Mouse (Mus musculus): Measurements from ENCODE around the gene Plpp3.
"Not testable (repeated sequence)": the region's sequence is repeated elsewhere in the genome, so short reads cannot be mapped to it uniquely, and the experiment has no call there.

Plpp3 gene

DNA sequence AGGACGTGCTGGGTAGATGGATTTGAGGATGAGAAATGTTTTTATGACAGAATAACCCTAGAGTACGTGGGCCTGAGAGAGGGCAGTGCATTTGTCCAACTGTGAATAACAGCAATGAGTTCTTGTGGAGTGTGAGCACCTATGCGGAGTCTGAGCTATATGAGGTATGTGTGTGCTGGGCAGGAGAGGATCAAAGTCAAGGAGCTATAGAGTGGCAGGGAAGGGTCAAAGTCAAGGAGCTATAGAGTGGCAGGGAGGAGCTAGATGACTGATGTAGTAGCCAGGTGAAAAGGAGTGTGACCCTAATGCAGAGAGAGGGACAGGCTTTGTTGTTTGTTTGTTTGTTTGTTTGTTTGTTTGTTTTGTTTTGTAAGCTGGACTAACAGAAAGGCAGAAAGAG lies 98.0 kb downstream of the Plpp3 start:
- CTCF ChIA-PET = interaction anchor here (0.6 kb wide), 1 partner anchor 36 kb away, joined by 5 read pairs; no protein-coding TSS in a partner anchor

DNA sequence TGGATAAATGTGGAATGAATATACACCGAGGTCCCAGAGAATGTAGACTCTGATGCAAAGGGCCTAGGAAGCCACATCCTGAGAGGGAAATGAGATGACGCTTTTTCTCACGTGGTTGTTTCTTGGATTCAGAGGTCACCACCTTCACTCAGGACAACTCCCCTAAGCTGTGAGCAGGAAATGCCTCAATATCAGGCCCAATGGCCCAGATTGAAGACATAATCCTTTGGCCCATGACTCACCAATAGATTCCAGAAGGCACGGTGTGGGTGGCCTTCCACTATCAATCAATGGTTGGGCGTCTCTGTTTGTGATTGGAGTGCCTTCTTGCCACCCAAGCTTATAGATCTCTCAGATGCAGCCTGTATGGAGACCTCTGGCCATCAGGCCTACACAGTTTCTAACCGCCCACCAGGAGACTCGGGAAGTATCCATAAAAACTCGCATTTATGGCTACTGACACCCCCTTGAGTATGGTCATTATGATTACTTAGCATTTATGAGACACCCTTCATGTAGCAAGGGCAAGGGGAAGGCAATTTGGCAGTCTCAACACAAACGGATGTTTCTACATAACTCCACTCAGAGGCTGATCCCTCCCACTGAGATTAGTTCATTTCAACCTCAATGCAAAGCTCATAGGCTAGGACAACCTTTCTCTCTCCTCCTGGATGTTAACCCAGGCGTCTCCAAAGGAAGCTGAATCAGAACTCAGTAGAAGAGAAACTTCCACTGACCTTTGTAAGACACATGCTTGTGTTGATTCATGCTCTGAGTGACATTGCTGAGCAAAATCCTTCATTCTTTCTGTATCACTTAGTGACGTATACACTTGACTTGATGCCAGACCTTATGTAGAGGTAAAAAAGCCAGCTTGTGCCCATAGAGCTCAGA lies 100.8 kb downstream of the Plpp3 start:
- CTCF ChIA-PET = interaction anchor here (0.5 kb wide), 1 partner anchor 93 kb away, joined by 3 read pairs; no protein-coding TSS in a partner anchor

DNA sequence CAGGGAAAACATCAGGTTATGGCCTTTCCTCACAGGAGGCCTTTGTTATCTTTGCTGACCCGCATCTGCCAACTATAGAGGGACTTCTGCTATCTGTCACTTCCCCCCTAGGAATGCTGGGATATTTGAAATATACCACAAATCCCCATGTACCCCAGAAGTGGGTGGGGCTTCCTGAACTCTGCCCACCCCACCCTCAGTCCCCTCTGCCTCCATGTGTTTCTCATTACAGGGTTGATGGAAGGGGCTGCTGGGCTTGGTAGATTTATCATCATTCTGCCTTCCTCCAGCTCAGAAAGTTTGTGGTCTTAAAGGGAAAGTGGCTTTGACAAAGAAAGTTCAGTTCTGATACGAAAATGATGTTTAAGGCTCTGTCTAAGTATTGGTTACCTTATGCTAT lies 103.2 kb downstream of the Plpp3 start:
- CTCF ChIA-PET = no interaction called here

DNA sequence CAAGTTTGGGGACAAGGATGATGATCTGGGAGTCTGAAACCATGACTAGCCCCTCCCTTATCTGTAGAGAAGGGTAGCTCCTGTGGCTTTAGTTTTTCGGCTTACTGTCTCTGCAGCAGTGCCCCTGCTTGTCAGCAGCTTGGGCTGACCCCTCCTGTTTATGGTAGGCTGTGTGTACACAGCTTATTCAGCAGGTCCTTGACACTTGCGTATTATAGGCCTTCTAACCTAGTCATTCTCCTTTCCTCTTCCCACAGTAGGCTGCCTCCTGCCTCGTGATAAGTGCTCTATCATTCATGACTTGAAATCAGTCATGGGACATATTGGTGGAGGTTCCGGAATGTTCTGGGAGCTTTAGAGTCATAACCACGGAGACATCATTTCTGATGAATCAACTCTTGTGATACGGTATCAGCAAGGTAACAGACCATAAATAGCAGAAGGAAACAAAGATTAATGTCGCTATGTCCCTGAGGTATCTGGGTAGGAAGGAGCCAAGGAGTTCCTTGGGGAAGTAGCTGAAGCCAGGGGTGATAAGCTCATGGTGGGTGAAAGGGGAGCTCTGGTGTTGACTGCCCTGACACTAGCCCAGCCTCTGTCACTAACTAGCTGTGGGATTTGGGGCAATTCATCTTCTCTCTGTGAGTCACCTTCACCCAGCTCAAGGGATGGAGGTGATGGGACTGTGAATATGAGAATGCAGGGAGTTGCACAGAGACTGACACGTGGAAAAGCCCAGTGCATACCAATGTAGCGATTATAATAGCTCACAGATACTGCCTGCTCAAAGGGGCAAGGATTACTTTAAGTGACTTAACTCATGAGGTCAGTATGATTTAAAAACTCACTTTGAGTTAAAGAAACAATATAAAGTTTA lies 104.0 kb downstream of the Plpp3 start:
- CTCF ChIA-PET = no interaction called here

DNA sequence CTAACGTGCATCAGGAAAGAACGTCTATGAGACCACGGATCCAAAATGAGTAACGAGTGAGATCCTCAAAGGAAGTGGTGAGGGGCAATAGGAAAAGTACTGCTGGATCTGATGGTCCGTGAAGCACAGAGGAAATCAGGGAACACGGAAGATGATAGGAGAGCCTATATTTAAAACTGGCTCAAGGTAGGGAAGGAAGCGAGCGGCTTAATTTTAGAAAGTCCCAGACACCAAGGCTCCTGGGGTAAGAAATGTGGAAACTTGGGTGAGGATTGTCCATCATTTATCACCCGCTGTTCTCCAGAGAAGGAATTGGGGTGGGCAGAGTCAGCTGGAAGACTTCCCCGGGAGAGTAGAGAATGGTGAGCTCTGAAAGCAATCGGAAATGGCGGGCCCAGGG lies 105.2 kb downstream of the Plpp3 start:
- CTCF ChIA-PET = no interaction called here

DNA sequence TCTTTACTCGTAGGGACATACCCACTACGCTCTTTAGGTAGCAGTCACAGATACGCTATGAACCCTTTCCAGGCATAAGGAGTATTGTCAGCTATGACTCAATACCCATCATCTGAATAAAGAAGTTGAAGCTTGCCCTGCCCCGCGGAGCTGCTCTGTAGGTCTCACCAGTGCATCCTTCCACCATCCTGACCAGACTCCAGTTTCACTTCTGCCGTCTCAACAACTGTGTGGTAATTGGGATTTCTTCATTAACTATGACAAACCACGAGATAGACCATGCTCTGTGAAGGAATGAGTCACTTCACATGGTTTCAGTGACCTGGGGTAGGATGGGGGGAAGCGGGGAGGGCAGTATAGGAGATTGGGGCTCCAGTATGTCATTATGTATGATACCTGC lies 106.5 kb downstream of the Plpp3 start:
- CTCF ChIA-PET = interaction anchor here (0.5 kb wide), 1 partner anchor 107 kb away, joined by 4 read pairs; no protein-coding TSS in a partner anchor

DNA sequence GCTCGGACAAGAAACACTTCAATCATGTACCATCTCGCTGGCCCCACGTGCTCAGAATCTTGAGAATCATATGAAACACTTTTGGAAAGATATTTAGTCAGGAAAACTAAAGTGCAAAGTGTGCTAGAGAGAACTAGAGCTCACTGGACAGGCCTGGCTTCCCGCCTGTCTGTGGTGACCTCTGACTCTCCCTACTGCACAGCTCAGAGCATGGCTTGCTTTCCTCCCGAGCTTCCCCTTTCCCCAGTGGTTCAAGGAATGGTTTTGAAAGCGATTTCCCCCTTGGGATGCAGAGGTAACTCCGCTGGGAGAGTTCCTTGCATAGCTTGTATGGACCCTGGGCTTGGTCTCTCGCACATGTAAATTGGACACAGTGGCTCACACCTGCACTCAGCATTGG lies 107.9 kb downstream of the Plpp3 start:
- CTCF ChIA-PET = no interaction called here

DNA sequence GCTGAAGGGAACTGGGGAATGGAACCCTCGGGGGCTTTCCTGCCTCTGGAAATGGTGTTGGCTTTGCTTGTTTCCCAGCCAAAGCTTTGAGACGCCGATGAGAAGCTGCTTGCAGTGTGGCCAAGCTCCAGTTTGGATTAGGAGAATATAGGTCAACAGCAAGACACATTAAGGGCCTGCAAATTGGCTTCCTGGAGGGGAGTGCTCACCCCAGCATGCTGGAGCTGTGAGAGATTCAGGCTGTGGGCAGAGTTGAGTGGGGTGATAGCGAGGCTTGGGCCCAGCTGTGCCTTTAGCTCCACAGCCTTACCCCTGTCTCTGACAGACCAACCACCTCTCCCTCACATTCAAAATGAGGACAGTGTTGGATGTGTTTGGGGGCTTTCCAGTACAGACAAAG lies 108.5 kb downstream of the Plpp3 start:
- CTCF ChIA-PET = no interaction called here

DNA sequence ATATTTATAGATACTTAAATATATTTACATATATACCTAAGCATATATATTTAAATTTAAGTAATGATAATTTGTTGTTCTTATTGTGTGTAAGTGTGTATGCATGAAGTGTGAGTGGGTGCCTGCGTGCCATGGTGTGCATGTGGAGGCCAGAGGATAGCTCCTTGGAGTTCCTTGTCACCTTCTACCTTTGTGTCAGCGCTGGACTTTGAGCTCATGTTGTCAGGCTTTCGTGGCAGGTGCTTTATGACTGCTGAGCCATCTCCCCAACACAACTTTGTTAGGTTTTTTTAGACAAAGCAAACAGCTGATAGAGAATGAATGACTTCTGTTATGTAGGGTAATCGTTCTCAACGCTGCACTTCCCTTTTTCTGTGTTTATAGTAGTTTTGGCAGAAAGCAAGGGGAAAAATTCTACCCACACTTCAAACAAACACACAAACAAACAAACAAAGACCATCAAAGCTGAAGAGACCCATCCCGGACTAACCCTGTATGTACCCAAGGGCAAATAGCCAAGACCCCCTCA lies 111.1 kb downstream of the Plpp3 start:
- CTCF ChIA-PET = no interaction called here

DNA sequence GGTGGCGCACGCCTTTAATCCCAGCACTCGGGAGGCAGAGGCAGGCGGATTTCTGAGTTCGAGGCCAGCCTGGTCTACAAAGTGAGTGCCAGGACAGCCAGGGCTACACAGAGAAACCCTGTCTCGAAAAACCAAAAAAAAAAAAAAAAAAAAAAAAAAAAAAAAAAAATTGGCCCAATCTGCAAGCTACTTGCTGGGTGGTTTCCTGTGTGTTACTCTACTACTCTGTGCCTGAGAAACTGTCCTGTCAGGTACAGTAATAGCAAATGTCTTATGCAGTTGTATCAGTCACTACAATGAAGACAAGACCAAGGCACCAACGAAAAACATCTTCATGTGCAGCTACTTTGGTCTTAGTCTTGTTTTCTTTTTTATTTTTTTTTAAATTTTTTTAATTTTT lies 112.3 kb downstream of the Plpp3 start:
- CTCF ChIA-PET = not testable (repeated sequence)

DNA sequence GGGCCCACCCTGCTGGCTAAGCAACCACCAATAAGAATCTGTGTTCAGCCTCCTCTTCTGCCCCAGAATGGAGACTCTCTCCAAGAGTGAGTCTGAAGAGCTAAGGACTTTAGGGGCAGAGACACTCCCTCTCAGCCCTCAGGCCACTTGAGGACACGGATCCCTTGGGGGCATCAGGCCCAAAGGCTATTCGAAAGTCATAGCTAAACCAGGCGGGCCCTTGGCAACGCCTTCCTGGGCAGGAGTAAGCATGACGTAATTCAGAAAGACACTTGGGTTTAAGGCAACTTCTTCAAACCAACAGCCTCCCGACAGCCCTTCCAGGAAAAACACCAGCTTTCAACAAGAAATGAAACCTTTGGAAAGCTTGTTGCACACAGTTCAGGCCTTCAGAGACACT lies 114.0 kb downstream of the Plpp3 start:
- CTCF ChIA-PET = no interaction called here

DNA sequence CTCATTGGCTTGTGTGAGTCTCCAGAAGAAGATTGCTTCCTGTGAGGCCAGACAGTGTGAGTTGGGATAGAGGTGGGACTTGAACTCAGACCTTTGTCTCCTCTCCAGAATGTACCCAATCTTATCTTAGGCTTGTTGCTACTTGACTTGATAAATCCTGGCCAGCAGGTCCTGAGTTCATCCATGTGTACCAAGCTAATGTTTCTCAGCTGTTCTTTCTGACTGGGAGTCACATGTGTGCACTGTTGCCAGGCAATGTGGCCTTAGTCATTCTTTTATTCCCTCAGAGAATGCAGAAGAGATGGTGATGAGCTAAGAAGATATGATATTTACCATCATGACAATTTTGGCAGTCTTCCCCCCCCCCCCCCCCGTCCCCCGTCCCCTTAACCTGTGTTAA lies 115.9 kb downstream of the Plpp3 start:
- CTCF ChIA-PET = no interaction called here

DNA sequence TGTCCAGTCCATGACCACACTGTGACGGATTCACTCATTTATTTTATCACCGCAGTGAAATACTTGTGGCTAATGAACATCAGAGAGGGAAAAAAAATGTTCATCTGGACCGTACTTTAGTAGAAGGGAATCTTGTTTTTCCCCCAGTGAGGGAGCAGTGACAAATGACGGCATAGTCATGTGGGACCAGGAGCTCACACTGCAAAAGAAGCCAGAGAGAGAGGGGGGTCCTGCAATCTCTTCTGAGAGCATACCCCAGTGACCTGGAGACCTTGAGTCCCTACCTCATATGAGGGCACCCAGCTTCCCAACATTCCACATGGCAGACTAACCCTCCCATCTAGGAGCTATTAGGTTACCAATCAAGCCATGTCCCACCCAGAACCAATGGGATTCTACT lies 116.3 kb downstream of the Plpp3 start:
- CTCF ChIA-PET = interaction anchor here (1.0 kb wide), 1 partner anchor 9 kb away, joined by 10 read pairs; no protein-coding TSS in a partner anchor

DNA sequence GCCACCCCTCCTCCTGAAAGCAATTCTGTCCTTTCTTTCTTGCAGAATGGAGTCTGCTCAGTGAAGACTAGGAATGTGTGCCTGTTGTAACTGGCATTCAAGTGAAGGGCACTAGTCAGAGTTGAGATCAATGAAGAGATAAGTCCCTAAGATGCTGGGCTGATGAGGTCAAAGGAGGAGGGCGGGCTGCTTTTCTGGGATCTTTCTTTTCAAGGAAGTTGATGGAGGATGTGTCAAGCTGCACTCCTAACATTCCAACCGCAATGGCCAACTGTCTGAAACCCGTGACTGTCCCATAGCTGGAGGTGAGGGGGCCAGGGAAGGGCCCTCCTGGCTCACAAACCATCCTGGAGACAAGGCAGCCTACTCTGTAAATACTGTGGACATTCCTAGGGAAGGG lies 118.5 kb downstream of the Plpp3 start:
- CTCF ChIA-PET = no interaction called here

DNA sequence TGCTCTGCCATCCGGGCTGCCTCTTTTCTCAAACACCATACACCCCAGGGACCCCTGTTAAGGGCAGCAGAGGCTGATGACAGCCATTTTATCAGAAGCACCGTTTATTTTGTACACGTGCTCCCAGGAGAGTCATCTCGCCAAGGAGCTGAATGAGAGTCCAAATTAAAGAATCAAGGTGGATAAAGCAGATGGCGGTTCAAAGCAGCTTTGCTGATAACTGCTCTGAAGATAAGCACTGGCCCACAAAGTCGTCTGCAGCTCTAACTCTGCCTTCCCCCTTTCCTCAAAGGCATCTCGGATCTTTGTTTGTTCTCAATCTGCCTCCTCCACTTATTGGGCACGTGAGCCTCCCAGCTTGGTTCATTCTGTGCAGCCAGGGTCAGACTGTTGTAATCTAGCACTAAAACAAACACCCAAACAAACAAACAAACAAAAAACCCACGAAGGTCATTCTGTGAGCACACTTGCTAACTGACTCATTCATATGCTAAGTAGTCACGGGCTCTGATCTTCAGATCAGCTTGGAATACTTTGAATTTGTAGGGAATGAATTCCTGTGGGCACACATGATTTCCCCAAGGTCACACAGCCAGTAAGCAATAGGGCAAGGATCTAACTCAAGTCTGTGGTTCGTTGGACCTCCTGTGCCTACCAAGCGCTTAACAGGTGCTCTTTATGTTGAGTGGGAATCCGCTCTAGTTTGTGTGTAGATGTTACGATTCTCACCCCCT lies 119.1 kb downstream of the Plpp3 start:
- CTCF ChIA-PET = no interaction called here

DNA sequence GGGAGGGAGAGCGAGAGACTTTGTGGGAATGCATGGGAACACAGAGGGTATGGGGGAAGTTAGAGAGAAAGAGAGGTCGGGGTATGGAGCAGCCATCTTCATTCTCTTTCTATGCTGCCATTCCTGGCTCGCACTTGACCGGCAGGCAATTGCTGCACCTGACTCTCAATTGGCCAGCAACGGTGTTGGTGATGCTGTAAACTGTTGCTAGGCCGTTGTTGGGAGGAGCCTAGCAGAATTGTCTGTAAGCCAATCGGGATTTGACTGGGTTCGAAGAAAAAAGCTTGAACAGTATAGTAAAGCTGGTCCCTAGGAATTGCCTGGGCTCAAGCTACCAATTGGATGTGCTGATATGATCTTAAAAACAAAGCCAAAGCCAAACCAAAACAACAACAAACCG lies 121.0 kb downstream of the Plpp3 start:
- CTCF ChIA-PET = no interaction called here

DNA sequence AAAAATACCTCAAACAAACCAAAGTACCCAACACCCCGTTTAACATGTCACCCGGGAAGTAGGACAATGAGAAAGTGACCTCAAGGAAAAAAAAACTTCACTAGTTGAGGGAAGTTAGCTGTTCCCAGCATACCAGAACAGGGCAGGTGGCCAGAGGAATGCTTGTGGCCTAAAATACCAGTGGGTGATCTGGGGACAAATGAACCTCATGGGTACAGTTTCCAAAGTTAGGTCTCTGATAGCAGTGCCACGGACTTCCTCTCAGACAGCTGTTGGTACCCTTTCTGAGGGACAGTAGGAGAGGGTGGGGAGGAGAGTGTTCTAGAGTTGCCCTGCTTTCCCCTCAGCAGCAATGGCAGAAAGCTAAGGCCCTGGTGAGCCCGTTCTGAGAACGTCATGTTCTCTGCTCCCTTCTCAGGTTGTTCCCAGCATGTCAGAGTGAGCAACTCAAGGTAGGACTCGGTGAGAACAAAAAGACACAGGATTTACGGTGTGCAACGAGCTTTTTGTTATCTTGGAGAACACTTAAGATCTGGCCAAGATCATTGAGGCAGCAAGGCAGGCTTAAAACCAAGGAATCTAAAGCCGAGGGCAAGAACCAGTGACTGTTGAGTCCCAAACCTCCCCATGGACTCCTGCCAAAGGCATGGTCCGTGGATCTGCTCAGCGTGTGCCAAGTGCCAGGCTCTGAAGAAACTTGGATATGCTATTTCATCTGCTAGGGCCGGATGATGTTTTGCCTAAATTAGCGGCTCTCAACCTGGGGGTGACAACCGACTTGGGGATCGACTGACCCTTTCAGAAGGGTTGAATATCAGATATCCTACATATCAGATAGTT lies 121.6 kb downstream of the Plpp3 start:
- CTCF ChIA-PET = no interaction called here

DNA sequence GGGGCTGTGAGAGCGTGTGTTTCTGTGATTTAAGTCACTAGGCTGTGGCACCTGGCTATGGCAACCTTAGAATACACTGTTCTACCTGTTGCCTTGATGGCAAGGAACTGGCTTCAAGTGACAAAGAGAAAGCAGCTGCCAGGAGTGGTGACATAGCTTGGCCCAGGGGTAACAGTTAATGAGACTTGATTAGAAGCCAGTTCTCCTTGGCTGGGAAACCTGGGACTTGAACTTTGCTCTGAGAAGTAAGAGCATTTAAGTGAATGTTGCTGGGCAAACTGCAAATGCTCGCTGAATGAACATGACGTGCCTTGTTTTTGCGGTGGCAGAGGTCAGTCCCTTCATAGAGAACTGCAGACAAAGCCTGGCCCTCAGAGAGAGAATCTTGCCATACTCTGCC lies 122.7 kb downstream of the Plpp3 start:
- CTCF ChIA-PET = no interaction called here

DNA sequence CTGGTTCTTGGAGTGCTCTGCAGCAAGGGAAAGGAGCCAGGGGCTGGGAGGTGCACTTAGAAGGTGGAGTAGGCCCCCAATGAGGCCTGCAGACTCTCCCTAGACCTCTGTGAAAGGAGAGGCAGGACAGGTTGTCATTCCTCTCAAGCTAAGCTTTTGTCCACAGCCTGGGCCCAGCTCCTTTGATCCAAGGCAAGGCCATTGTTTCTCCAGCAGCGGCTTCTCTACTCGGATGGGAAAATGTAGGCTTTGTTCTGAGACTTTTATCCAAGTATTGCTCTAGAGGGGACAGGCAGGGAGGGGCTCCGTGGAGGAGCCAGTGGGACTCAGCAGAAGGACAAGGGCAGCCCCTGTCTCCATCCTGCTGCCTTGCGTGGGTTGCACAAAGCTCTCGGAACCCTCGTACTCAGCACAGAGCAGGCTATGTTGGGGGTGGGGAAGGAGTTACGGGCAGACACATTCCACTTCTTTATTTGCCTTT lies 124.6 kb downstream of the Plpp3 start:
- CTCF ChIA-PET = no interaction called here

All from spleen, embryonic (tissue).